Mouse (Mus musculus) thymus, postnatal 4 days (tissue): ENCODE results near the gene Ttc30b.
"Not testable (repeated sequence)": the region's sequence is repeated elsewhere in the genome, so short reads cannot be mapped to it uniquely, and the experiment has no call there.

Experiments
- DNase-seq: peaks from one replicate; pipeline ENCODE4 v3.0.0; 2021

The Ttc30b gene

GRCm38 (mm10) chr2:75938117-75939063 is at the start of gene Ttc30b:
TSS of gene Ttc30b (minus strand) at chr2:75938585.
- DNase-seq, result peak; percentile 75

- DNase-seq, result no peak
These were observed 49.4 kb upstream of the Ttc30b start for GRCm38 (mm10) chr2:75987739-75988138.

- DNase-seq, result peak; percentile 54
These were observed 46.7 kb upstream of the Ttc30b start for GRCm38 (mm10) chr2:75985124-75985523.

- no peak for DNase-seq
These were observed 45.5 kb upstream of the Ttc30b start for GRCm38 (mm10) chr2:75983847-75984246.

GRCm38 (mm10) chr2:75983091-75983490 is 44.7 kb upstream of the Ttc30b start:
- DNase-seq, result no peak

- DNase-seq, result no peak
These were observed 44.2 kb upstream of the Ttc30b start for GRCm38 (mm10) chr2:75982626-75983025.

GRCm38 (mm10) chr2:75981440-75982081 is 43.2 kb upstream of the Ttc30b start, which contains the start of gene Ttc30a1:
TSS of gene Ttc30a1 (minus strand) at chr2:75981967.
- DNase-seq, result peak; percentile 78

- DNase-seq, result not testable (repeated sequence)
These were observed 42.6 kb upstream of the Ttc30b start for GRCm38 (mm10) chr2:75980933-75981439.

GRCm38 (mm10) chr2:75977752-75978368 is 39.5 kb upstream of the Ttc30b start, which contains the start of gene Ttc30a2:
TSS of gene Ttc30a2 (minus strand) at chr2:75978170.
- DNase-seq, result peak; percentile 37

- DNase-seq, result not testable (repeated sequence)
These were observed 37.7 kb upstream of the Ttc30b start for GRCm38 (mm10) chr2:75976070-75976469.

GRCm38 (mm10) chr2:75974131-75974530 is 35.7 kb upstream of the Ttc30b start:
- DNase-seq, result no peak

GRCm38 (mm10) chr2:75964972-75965371 is 26.6 kb upstream of the Ttc30b start:
- DNase-seq, result peak; percentile 60

- peak; percentile 53 for DNase-seq
These were observed 26.1 kb upstream of the Ttc30b start for GRCm38 (mm10) chr2:75964512-75964911.

GRCm38 (mm10) chr2:75964051-75964450 is 25.7 kb upstream of the Ttc30b start:
- no peak for DNase-seq

GRCm38 (mm10) chr2:75963211-75963840 is 24.9 kb upstream of the Ttc30b start:
- no peak for DNase-seq

GRCm38 (mm10) chr2:75960366-75961330 is 22.3 kb upstream of the Ttc30b start:
- no peak for DNase-seq

GRCm38 (mm10) chr2:75959850-75960365 is 21.5 kb upstream of the Ttc30b start:
- DNase-seq, result no peak

GRCm38 (mm10) chr2:75959183-75959849 is 20.9 kb upstream of the Ttc30b start:
- DNase-seq, result no peak

GRCm38 (mm10) chr2:75955709-75956108 is 17.3 kb upstream of the Ttc30b start:
- no peak for DNase-seq

GRCm38 (mm10) chr2:75953320-75953719 is 14.9 kb upstream of the Ttc30b start:
- DNase-seq, result no peak

GRCm38 (mm10) chr2:75950685-75951084 is 12.3 kb upstream of the Ttc30b start:
- DNase-seq, result no peak
